Mouse (Mus musculus) central nervous system, embryonic 18 days (tissue): ENCODE results near the gene Tsen34. TPM values are rescaled to one million over a fixed set of nuclear protein-coding genes. Genes with fewer than 3 reads are reported as not detected.

Experiments used
- polyA plus RNA-seq: library from polyadenylated mRNA; depleted of rRNA; stranded (reverse); fragments of >200 nt; gene quantifications from 2 replicates; pipeline ENCODE4 v1.2.3, GENCODE M21; 2012; rRNA removed

The Tsen34 gene
- polyA plus RNA-seq = 188 and 193 TPM in 2 replicates

DNA sequence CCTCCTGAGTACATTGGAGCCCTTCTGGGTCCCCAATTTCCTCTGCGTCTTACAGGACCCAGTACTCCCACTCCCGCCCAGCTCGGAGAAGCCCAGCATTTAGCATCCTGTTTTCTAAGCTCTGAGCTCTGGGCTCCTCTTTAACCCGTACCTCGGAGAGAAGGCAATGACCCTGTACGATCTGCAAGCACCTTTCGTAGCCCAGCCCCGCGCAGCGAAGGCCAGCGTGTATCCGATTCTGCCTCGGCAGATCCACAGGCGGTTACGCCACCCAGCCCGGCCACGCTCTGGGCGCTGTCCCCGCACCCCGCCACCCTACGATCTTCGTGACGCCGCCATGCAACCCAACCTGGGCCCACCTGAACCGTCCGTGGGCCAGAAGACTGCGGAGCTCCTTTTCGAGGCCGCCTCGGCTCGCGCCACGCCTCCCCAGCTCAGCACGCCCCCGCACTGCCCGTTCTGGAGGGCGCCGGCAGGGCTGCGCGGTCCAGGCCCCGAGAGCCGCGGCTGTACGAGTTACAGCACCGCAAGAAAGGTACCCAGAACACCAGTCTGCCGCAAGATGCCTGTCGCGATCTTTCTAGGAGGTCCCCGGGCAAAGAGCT, at the start of gene Tsen34:
Tsen34 (plus strand) TSS at position 482 of the 605 bp plus-strand sequence.

GRCm38 (mm10) chr7:3644672-3645487, 47.8 kb upstream of the Tsen34 start, which contains the start of gene Cnot3:
Cnot3 (plus strand) TSS chr7:3645268.

DNA sequence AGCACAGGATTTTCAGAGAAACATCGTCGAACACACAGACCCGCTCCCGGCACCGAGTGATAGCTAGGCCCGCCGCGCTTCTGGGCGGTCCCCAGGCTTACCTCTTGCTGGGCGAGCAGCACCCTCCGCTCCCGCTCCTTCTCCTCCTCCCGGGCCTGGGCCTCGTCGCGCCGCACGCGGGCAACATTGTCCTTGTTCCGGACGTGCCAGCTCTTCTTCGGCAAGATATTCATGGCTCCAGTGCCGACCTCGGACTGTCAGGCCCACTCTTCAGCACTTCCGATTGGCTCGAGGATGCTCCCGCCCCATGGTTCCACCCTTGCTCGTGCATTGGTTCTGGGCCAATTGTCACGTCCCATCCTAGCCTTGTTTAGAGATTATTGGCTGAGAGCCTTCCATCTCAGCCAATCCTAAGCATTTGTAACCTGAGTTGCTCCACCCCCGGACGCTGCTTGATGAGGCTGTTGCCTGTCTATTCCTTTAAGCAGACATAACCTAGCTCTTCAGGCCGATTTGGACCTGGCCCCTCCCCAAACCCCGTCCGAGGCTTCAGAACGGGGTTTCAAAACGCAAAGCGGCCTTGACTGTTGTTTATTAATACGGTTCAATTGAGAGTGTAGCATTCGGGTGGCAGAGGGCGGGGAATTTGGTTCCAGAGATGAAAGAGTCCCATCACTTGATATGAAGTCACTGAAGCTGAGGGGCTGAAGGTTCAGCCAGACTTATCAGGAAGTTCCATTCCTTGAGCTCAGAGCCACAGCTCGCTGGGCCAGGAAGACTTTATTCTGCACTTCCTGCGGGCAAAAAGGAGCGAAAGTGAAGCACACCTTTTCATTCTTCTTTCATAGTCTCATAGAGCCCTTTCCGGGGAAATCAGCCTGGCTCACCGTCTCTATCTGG, 27.2 kb upstream of the Tsen34 start, which contains the start of gene Leng1:
Leng1 (minus strand) TSS at position 626 of the 900 bp plus-strand sequence.

DNA sequence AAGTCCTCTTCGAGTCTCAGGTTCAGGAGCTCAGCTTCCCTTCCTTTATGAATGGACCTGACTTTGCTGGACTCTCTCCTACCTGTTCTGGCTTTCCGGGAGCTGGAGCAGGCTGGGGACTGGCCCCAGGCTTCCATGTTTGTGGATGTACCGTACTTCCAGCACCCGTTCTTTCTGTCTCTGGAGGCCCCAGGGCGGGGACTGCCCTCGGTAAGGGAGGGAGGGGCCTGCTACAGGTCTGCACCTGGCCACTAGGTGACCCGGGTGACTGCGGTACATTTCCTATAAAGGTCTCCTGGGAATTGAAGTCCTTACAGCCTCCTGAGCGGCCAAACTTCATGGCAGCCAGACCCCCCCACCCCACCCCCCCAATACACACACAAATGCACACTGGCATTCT, 15.3 kb upstream of the Tsen34 start, which contains the start of gene Tmc4:
Tmc4 (minus strand) TSS at position 212 of the 400 bp plus-strand sequence.

DNA sequence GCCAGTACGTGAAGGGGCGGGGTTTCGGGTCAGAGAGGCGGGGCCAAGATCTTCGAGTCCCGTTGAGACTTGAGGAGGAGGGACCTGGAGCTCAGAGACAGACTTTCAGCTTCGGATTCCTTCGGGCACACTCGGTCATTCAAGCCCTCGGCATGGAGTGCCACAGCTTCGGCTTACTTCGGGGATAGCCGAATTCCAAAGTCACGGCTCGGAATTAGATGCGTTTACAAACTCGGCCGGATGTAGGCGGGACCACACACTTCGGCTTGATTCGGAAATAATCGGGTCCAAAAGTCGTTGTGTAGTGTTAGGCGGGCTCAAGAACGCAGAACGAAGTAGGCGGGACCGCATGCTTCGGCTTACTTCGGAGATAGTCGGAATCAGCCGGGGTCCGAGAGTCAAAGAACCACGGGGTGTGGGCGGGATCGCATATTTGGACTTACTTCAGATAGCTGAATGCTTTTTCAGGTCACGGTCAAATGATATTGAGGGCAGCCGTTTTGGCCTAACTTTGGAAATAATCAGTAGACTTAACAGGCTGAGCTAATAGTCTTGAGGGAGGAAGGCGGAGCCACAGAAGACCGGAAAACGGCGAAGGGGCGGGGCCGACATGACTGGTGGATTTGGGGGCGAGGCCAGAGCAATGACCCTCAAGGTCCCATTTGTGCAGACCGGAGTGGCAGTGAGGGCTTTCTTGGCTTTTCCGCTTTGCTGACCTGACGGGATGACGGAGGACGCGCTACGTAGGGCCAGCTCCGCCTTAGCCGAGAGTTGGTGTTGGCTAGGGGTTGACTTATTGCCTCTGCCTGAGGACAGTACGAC, 535 bp downstream of the Tsen34 start, which contains the start of gene Mboat7:
Mboat7 (minus strand) TSS at position 537 of the 822 bp plus-strand sequence.

GRCm38 (mm10) chr7:3703879-3704441, 11.3 kb downstream of the Tsen34 start, which contains the start of gene Rps9:
Rps9 (plus strand) TSS chr7:3703993.

DNA sequence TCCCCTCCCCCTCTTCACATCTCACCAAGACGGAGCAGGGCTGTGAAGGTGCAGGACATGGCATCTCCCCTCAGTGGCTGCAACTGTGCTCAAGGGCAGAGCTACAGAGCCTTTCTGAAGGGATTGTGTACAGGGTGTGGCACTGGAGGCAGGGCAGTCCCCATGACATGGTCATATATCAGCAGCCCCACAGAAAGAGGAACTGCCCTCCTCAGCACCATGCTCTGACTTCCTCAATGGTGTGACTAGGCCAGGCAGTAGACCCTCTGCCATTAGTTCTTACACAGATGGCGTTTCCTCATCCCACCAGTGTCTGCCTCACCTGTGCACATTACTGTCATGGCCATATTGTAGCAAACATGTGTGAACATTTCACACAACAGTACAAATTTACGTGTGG, 27.6 kb downstream of the Tsen34 start, which contains the start of gene Pirb:
Pirb (minus strand) TSS at position 124 of the 400 bp plus-strand sequence.

Other genes starting within 250 kb of the Tsen34 start
- gene Tarm1, start 190.2 kb upstream of the Tsen34 start, polyA plus RNA-seq = 0.05 TPM in 1 of 2 replicates, not detected in the other
- gene Oscar, start 76.7 kb upstream of the Tsen34 start, polyA plus RNA-seq = 2.0 and 2.9 TPM in 2 replicates
- gene Ndufa3, start 75.5 kb upstream of the Tsen34 start, polyA plus RNA-seq = 267 and 278 TPM in 2 replicates
- gene Tfpt, start 62.9 kb upstream of the Tsen34 start, polyA plus RNA-seq = 36.2 and 36.8 TPM in 2 replicates
- 68.3 and 70.2 TPM in 2 replicates for gene Prpf31, start 62.9 kb upstream of the Tsen34 start, polyA plus RNA-seq
- 38.3 and 44.8 TPM in 2 replicates for gene Cnot3, start 47.6 kb upstream of the Tsen34 start, polyA plus RNA-seq
- 8.5 and 10.0 TPM in 2 replicates for gene Leng1, start 27.0 kb upstream of the Tsen34 start, polyA plus RNA-seq
- 14.6 and 16.1 TPM in 2 replicates for gene Tmc4, start 15.3 kb upstream of the Tsen34 start, polyA plus RNA-seq
- 90.4 and 97.2 TPM in 2 replicates for gene Mboat7, start 660 bp downstream of the Tsen34 start, polyA plus RNA-seq
- gene Rps9, start 11.1 kb downstream of the Tsen34 start, polyA plus RNA-seq = 2,244 and 2,252 TPM in 2 replicates
- 0.23 and 0.28 TPM in 2 replicates for gene Pirb, start 27.5 kb downstream of the Tsen34 start, polyA plus RNA-seq
- not detected in 2 replicates for gene Gm15448, start 132.8 kb downstream of the Tsen34 start, polyA plus RNA-seq
- not detected in 2 replicates for gene Pira2, start 152.2 kb downstream of the Tsen34 start, polyA plus RNA-seq
- 0.05 TPM in 1 of 2 replicates, not detected in the other for gene Gm14548, start 205.3 kb downstream of the Tsen34 start, polyA plus RNA-seq
- gene Lilra6, start 222.6 kb downstream of the Tsen34 start, polyA plus RNA-seq = 0.11 TPM in 1 of 2 replicates, not detected in the other